ENCODE assay signal across 9 mouse cellular contexts in the genomic region with DNA sequence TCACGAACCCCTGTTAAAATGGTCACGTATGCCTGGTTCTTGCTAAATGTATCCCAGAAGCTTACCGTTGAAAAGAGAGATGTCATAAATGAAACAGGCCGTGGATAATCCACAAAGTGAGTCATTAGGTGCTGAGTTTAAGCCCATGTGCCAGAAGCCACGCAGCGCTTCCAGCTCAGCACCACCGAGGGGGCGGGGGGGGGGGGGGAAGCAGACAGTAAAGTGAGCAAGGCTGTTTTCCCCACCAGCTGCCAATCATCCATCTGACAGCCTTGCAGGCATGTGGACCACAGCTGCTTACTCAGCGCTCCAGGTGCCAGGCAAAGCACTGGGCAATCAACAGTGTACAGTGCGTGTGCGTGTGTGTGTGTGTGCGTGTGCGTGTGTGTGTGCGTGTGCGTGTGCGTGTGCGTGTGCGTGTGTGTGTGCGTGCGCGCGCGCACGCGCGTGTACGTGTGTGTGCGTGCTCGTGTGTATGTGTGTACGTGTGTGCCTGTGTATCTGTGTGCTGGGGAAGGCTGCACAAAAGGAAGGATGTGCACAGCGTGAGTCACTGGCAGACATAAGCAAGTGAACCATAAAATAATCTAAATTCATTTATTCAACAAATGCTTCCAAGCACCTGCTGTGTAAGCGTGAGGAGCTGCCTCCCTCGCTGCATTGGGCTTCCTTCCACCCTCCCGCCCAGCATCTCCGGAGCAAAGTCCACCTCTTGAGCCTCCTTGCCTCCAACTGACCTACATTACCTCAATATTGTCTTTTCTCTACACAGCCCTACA. TPM values are rescaled to one million over a fixed set of nuclear protein-coding genes. Genes with fewer than 3 reads are reported as not detected.
DNase-seq lines count a peak whose midpoint lies in the region; ATAC-seq and TF ChIP-seq lines count a peak whose summit lies in the region.
"Had no signal": no experiment of that assay in that cellular context is flagged by ENCODE, and none has a peak within 500 bp of the region (broad histone marks: within the 10 kb centered on the region; RNA-seq: fewer than 3 reads in every experiment).

No protein-coding gene starts in this region.

- no peak overlapping the region for H3K4me3 ChIP-seq in intestine, embryonic 14.5 days (ENCODE audit: low read depth, low read length)
- no peak overlapping the region for H3K4me3 ChIP-seq in intestine, postnatal 0 days (ENCODE audit: low read depth, low read length)
- H3K4me3 ChIP-seq in forebrain, embryonic 12.5 days (replicated peaks), result no peak overlapping the region
- H3K4me3 ChIP-seq: erythroblast, embryonic 14.5 days had no signal

- peak overlapping the region; percentile 32; the same call in 1 of the 2 replicates for H3K4me2 ChIP-seq in intestine, embryonic 14.5 days (ENCODE audit: low read length)
- H3K4me2 ChIP-seq in intestine, postnatal 0 days (replicated peaks; ENCODE audit: low read depth), result no peak overlapping the region
- H3K4me2 ChIP-seq in forebrain, embryonic 12.5 days, result peak overlapping the region; percentile 31

- WGBS in intestine, embryonic 14.5 days, result 57% methylated on average over 35 of the region's 35 CpGs
- WGBS in intestine, postnatal 0 days, result 57% methylated on average over 35 of the region's 35 CpGs
- 54% methylated on average over 35 of the region's 35 CpGs for WGBS in forebrain, embryonic 12.5 days

- no peak for TF ChIP-seq CTCF in intestine, postnatal 0 days (IDR thresholded peaks at IDR 0.05; ENCODE audit: low read depth)

- H3K27ac ChIP-seq in intestine, embryonic 14.5 days (ENCODE audit: low read depth), result no peak overlapping the region
- H3K27ac ChIP-seq in intestine, postnatal 0 days (ENCODE audit: low read depth, low read length), result no peak overlapping the region
- 0 out of 2 replicates have a peak overlapping the region, but pooled peaks have one; percentile 21 for H3K27ac ChIP-seq in forebrain, embryonic 12.5 days

- H3K27me3 ChIP-seq in intestine, embryonic 14.5 days (replicated peaks; ENCODE audit: control insufficient read depth, insufficient read depth, low read length), result 0 out of 2 replicates have a peak, but pooled peaks cover 7% of the 10 kb centered on the region
- H3K27me3 ChIP-seq in intestine, postnatal 0 days (replicated peaks; ENCODE audit: control insufficient read depth, insufficient read depth, low read length), result peaks cover 11% of the 10 kb centered on the region; the same call in 1 of the 2 replicates
- H3K27me3 ChIP-seq in forebrain, embryonic 12.5 days, result peaks cover 46% of the 10 kb centered on the region

- no peaks in the 10 kb centered on the region for H3K36me3 ChIP-seq in intestine, embryonic 14.5 days (ENCODE audit: control insufficient read depth, insufficient read depth, low read length)
- H3K36me3 ChIP-seq in intestine, postnatal 0 days (ENCODE audit: control insufficient read depth, insufficient read depth), result no peaks in the 10 kb centered on the region
- H3K36me3 ChIP-seq in forebrain, embryonic 12.5 days (replicated peaks), result no peaks in the 10 kb centered on the region

- DNase-seq in intestine, embryonic 14.5 days (ENCODE audit: low spot score), result no peak
- peak; percentile 65 for DNase-seq in NIH3T3 (ENCODE audit: low read depth)
- DNase-seq in left cerebral cortex, postnatal 36 days (ENCODE audit: low spot score in 2 of 2), result peak; percentile 42 to 60
- DNase-seq in gastrocnemius, postnatal 14 days, result no peak
- no peak for DNase-seq in urinary bladder, adult 2 months (ENCODE audit: low spot score)
- DNase-seq in T-cell, adult 2 months (ENCODE audit: low spot score), result no peak

- peaks cover 6% of the 10 kb centered on the region for H3K4me1 ChIP-seq in intestine, embryonic 14.5 days (replicated peaks; ENCODE audit: control insufficient read depth, insufficient read depth, low read length)
- H3K4me1 ChIP-seq in intestine, postnatal 0 days (replicated peaks; ENCODE audit: control insufficient read depth, insufficient read depth, low read length), result no peaks in the 10 kb centered on the region
- peaks cover 40% of the 10 kb centered on the region for H3K4me1 ChIP-seq in forebrain, embryonic 12.5 days

- intact Hi-C loops in left cerebral cortex, postnatal 36 days (cut with DNase I), result loop anchor here (1.0 to 10.0 kb wide), 4 partner anchors 114 to 932 kb away; no protein-coding TSS in a partner anchor
- intact Hi-C loops in gastrocnemius, postnatal 14 days (cut with DNase I; ENCODE audit: low total_unique reads), result loop anchor here (2.0 to 5.0 kb wide), 2 partner anchors 114 to 765 kb away; no protein-coding TSS in a partner anchor

- H3K9me3 ChIP-seq in intestine, embryonic 14.5 days (ENCODE audit: control insufficient read depth, low read length), result no peaks in the 10 kb centered on the region
- H3K9me3 ChIP-seq in intestine, postnatal 0 days (ENCODE audit: control insufficient read depth), result no peaks in the 10 kb centered on the region
- H3K9me3 ChIP-seq in forebrain, embryonic 12.5 days, result no peaks in the 10 kb centered on the region

- 0 out of 2 replicates have a peak, but pooled peaks have one; percentile 13 for ATAC-seq in intestine, embryonic 14.5 days (replicated peaks; ENCODE audit: low FRiP score, low TSS enrichment, low read depth)
- no peak for ATAC-seq in intestine, postnatal 0 days
- ATAC-seq in forebrain, embryonic 12.5 days (ENCODE audit: low FRiP score), result peak; percentile 56; the same call in 1 of the 2 replicates

- H3K9ac ChIP-seq in intestine, embryonic 14.5 days (ENCODE audit: low read length), result no peak overlapping the region
- H3K9ac ChIP-seq in intestine, postnatal 0 days (ENCODE audit: low read depth, low read length), result no peak overlapping the region
- no peak overlapping the region for H3K9ac ChIP-seq in forebrain, embryonic 12.5 days

RNA-seq across cellular contexts. Expression of a gene that starts 31.4 kb away (rescaled TPM):
- polyA plus RNA-seq in intestine, embryonic 14.5 days (2014; fragmentation: Nextera tagmentation; extraction: Ambion mirVana), result 1,083 and 1,275 TPM in 2 replicates
- 922 and 935 TPM in 2 replicates for polyA plus RNA-seq in intestine, postnatal 0 days (2015; fragmentation: Nextera tagmentation; extraction: Ambion mirVana)
- polyA plus RNA-seq in forebrain, embryonic 12.5 days (2016; fragmentation: Nextera tagmentation; extraction: Ambion mirVana), result 859 and 942 TPM in 2 replicates
- 100 to 1,000 TPM; 750 to 833 TPM for total RNA-seq in left cerebral cortex, postnatal 36 days (2021)
- total RNA-seq in gastrocnemius, postnatal 14 days (2021), result 100 to 1,000 TPM; 832 to 884 TPM
- 2,406 and 2,749 TPM in 2 replicates for polyA plus RNA-seq in urinary bladder, adult 2 months (2012; rRNA removed)

RNA-seq across cellular contexts. Expression of a gene that starts 38.3 kb away (rescaled TPM):
- polyA plus RNA-seq in intestine, embryonic 14.5 days (2014; fragmentation: Nextera tagmentation; extraction: Ambion mirVana), result 17.7 and 19.9 TPM in 2 replicates
- 73.4 and 80.0 TPM in 2 replicates for polyA plus RNA-seq in intestine, postnatal 0 days (2015; fragmentation: Nextera tagmentation; extraction: Ambion mirVana)
- 11.8 and 13.0 TPM in 2 replicates for polyA plus RNA-seq in forebrain, embryonic 12.5 days (2016; fragmentation: Nextera tagmentation; extraction: Ambion mirVana)
- 10 to 100 TPM; 20.8 to 31.0 TPM for total RNA-seq in left cerebral cortex, postnatal 36 days (2021)
- 10 to 100 TPM; 32.9 to 48.2 TPM for total RNA-seq in gastrocnemius, postnatal 14 days (2021)
- 3.7 and 4.7 TPM in 2 replicates for polyA plus RNA-seq in urinary bladder, adult 2 months (2012; rRNA removed)

Comparison
In these comparisons a context has a peak if more than half of its experiments do, and no peak if none do; other contexts are left out.
1. DNase-seq: peak in NIH3T3 (single experiment) and left cerebral cortex, postnatal 36 days (2 of 2); none in intestine, embryonic 14.5 days (single experiment), gastrocnemius, postnatal 14 days (single experiment), urinary bladder, adult 2 months (single experiment) and T-cell, adult 2 months (single experiment).